Mouse (Mus musculus) heart, embryonic 15.5 days (tissue): ENCODE measurements at regions not wholly inside any gene's neighbourhood (a gene's known extent, or its start where the extent isn't known, plus 50 kb on each side); places are given as distances from the start of the nearest gene placed in this dataset.

ENCODE experiments used
- ATAC-seq: fragments of 200-750 bp; cut with Nextera tagmentation; replicated peaks from 2 replicates; pipeline ENCODE4 v1.8.0; 2017; ENCODE audit warnings: low read depth, moderate TSS enrichment; ENCODE audit not compliant: insufficient number of reproducible peaks, insufficient read depth, low FRiP score
- H3K27ac ChIP-seq: fragments of 300-500 bp; sonication (generic); 2 replicates; pipeline ENCODE4 v1.5.1; 2015; ENCODE audit warnings: mild to moderate bottlenecking, inconsistent platforms
- H3K27me3 ChIP-seq: fragments of 300-500 bp; sonication (generic); 2 replicates; pipeline ENCODE4 v1.6.1; 2015; ENCODE audit warnings: inconsistent platforms
- H3K36me3 ChIP-seq: fragments of 300-500 bp; sonication (generic); 2 replicates; pipeline ENCODE4 v1.6.1; 2015; ENCODE audit warnings: mild to moderate bottlenecking, inconsistent platforms
- H3K4me1 ChIP-seq: fragments of 300-500 bp; sonication (generic); replicated peaks from 2 replicates; pipeline ENCODE4 v1.6.1; 2015; ENCODE audit warnings: inconsistent platforms
- H3K4me2 ChIP-seq: fragments of 300-500 bp; sonication (generic); 2 replicates; pipeline ENCODE4 v1.6.1; 2015; ENCODE audit warnings: inconsistent platforms, mild to moderate bottlenecking, moderate library complexity
- H3K4me3 ChIP-seq: fragments of 300-500 bp; sonication (generic); 2 replicates; pipeline ENCODE4 v1.5.1; 2015; ENCODE audit warnings: mild to moderate bottlenecking, inconsistent platforms
- H3K9ac ChIP-seq: fragments of 300-500 bp; sonication (generic); 2 replicates; pipeline ENCODE4 v1.6.1; 2015; ENCODE audit warnings: mild to moderate bottlenecking, inconsistent platforms
- H3K9me3 ChIP-seq: fragments of 300-500 bp; sonication (generic); replicated peaks from 2 replicates; pipeline ENCODE4 v1.6.1; 2016; ENCODE audit warnings: inconsistent platforms
- WGBS: fragments of 180-500 bp; shearing (Covaris S2); methylation state at CpG from one replicate; pipeline ENCODE4 v1.1.7; 2015; ENCODE audit warnings: mixed read lengths; 5-methylcytosine and 5-hydroxymethylcytosine counted together

- no peak for ATAC-seq
Observed at GRCm38 (mm10) chr14:25017860-25018259, 441.1 kb upstream of the Zmiz1 start.

GRCm38 (mm10) chr14:25019306-25019905 is 439.6 kb upstream of the Zmiz1 start:
- Histone ChIP-seq H3K27ac (no peak overlapping the region), H3K4me2 (no peak overlapping the region), H3K4me3 (no peak overlapping the region), H3K27me3 (no peaks in the 10 kb centered on the region), H3K4me1 (peaks cover 12% of the 10 kb centered on the region), H3K9ac (no peak overlapping the region), H3K9me3 (no peaks in the 10 kb centered on the region), H3K36me3 (no peaks in the 10 kb centered on the region)
- 71% methylated on average over 4 of the region's 4 CpGs for WGBS
- no peak for ATAC-seq

More at GRCm38 (mm10) chr14:25017860-25018259, 441.1 kb upstream of the Zmiz1 start:
- Histone ChIP-seq H3K4me2 (no peak overlapping the region), H3K9ac (no peak overlapping the region), H3K9me3 (no peaks in the 10 kb centered on the region), H3K4me1 (peaks cover 12% of the 10 kb centered on the region), H3K4me3 (no peak overlapping the region), H3K36me3 (no peaks in the 10 kb centered on the region), H3K27me3 (no peaks in the 10 kb centered on the region), H3K27ac (no peak overlapping the region)
- 72% methylated on average over 5 of the region's 5 CpGs for WGBS

DNA sequence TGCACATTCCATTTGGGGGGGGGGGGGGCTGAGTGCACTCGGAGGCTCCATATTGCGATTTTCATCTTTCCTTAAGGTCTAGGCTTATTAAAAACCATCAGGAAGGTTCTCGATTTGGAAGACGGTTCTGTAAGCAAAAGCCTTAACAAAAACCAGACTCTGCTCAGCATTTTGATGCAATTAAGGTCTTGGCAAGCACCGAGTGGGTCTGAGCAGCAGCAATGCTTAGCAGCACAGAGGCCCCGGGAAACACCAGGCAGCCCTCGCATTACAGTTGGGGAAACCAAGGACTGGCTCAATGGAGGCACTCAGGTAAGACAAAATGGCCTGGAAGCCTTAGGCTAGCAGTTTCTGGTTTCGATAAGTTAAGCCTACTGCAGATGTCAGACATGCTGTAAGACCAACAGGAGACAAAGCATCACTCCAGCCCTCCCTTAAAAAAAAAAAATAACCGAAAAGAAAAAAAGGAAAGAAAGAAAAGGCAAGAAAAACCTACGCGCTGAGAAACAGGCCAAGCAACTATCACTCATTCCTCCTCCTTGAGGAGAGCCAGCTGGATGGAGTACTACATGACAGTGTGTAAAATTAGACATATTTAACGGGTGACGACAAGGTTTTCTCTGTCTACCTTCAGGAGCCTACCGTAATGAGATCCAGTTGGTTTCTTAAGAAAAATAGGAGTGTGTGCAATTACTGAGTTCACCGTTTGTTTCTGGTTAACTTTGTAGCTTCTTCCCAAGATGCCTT is 436.3 kb upstream of the Zmiz1 start:
- no peak overlapping the region for H3K4me2 ChIP-seq
- H3K9me3 ChIP-seq = no peaks in the 10 kb centered on the region
- 0 out of 2 replicates have a peak, but pooled peaks cover 2% of the 10 kb centered on the region for H3K4me1 ChIP-seq
- H3K36me3 ChIP-seq = no peaks in the 10 kb centered on the region
- 64% methylated on average over 15 of the region's 15 CpGs for WGBS
- H3K4me3 ChIP-seq = no peak overlapping the region
- no peak for ATAC-seq
- no peaks in the 10 kb centered on the region for H3K27me3 ChIP-seq
- H3K27ac ChIP-seq = 0 out of 2 replicates have a peak overlapping the region, but pooled peaks have one; percentile 13
- no peak overlapping the region for H3K9ac ChIP-seq

DNA sequence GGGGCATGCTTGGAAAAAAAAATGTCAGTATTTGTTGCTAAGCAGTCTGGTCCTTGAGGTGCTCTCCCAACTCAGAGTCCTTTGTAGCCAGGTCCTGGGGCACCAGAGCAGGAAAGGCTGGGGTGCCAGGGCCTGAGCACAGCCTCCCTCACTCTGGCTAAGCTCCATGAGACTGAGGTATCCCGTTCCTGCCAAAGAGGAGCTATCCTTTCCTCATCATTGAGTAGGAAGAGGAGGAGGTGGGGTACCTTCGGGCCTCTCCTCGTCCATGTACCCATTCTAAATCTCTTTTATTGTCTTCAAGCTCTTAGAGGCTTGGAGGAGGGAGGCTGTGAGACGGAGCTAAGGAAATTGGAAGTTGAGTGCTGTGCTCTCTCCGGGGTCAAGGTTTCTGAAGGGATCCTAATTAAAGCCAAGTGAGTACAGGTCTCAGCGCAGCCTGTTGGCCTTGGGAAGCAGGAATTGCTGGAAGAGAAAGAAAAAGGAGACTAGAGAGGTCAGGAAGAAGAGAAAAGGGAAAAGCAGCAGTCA is 435.6 kb upstream of the Zmiz1 start:
- Histone ChIP-seq H3K4me2 (no peak overlapping the region), H3K9ac (no peak overlapping the region), H3K27me3 (0 out of 2 replicates have a peak, but pooled peaks cover 2% of the 10 kb centered on the region), H3K4me3 (no peak overlapping the region), H3K4me1 (0 out of 2 replicates have a peak, but pooled peaks cover 2% of the 10 kb centered on the region), H3K36me3 (no peaks in the 10 kb centered on the region), H3K27ac (no peak overlapping the region), H3K9me3 (no peaks in the 10 kb centered on the region)
- no peak for ATAC-seq
- WGBS = 75% methylated on average over 6 of the region's 6 CpGs

DNA sequence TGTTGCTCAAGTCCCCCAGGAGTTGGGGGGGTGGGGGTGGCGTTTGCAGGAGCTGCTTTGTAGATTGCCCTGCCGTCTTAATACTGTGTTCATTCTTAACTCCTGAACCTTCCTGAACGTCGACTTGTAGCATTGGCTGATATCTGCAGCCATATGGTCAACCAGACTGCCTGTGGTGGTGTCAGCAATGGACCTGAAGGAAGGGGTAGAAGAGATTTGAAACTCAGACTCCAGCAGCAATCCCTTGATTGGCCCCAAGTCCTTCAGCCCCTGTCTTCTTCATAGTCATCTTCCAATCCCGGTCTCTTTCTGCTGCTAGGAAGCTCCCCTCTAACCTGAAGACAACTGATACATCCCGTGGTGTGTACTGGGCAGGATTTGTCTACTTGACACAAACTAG is 433.9 kb upstream of the Zmiz1 start:
- no peak overlapping the region for H3K27ac ChIP-seq
- no peak overlapping the region for H3K4me2 ChIP-seq
- no peak for ATAC-seq
- 0 out of 2 replicates have a peak, but pooled peaks cover 3% of the 10 kb centered on the region for H3K27me3 ChIP-seq
- H3K4me1 ChIP-seq = 0 out of 2 replicates have a peak, but pooled peaks cover 2% of the 10 kb centered on the region
- no peak overlapping the region for H3K9ac ChIP-seq
- no peak overlapping the region for H3K4me3 ChIP-seq
- H3K9me3 ChIP-seq = no peaks in the 10 kb centered on the region
- 76% methylated on average over 6 of the region's 6 CpGs for WGBS
- no peaks in the 10 kb centered on the region for H3K36me3 ChIP-seq

DNA sequence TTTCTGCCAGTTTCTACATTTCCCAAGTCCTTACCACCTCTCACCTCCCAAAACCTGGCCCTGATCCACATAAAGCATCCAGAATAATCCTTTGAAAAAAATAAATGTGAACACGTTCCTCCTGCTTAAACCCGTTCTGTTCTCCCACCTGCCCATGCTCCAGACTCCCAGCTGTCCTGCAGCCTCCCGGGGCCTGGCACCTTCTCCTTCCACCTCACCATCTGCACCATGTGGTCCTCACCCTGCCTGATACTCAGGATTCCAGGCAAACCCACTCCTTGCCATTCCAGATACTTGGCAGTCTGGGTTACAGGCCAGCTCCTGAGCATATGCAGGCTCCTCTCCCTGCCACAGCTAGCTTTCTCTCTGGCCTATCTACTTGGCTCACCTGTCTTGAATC is 431.9 kb upstream of the Zmiz1 start:
- no peak for ATAC-seq
- Histone ChIP-seq H3K4me1 (0 out of 2 replicates have a peak, but pooled peaks cover 2% of the 10 kb centered on the region), H3K27ac (no peak overlapping the region), H3K9ac (no peak overlapping the region), H3K4me3 (no peak overlapping the region), H3K27me3 (0 out of 2 replicates have a peak, but pooled peaks cover 3% of the 10 kb centered on the region), H3K4me2 (no peak overlapping the region), H3K9me3 (no peaks in the 10 kb centered on the region), H3K36me3 (no peaks in the 10 kb centered on the region)
- WGBS = 79% methylated on average over 3 of the region's 3 CpGs

DNA sequence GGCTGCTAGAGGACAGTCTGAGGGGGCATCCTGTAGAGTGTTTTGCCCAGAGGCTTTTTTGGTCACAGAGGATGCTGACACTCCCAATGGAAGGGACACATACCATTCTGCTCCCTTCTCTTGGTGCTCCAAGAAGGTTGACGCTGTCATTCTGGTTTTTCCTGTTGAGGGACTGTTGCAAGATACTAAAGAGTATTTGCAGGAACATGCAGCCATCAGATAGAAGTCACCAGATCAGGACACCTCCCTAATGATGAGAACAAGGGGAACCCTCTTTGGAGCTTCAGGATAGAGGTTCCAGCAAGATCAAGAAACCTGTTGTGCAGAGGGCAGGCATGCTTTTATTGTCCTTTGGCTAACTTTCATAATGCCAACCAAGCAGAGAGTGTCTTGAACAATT is 431.1 kb upstream of the Zmiz1 start:
- 0 out of 2 replicates have a peak, but pooled peaks cover 3% of the 10 kb centered on the region for H3K27me3 ChIP-seq
- H3K27ac ChIP-seq = no peak overlapping the region
- no peaks in the 10 kb centered on the region for H3K4me1 ChIP-seq
- no peak for ATAC-seq
- H3K9me3 ChIP-seq = no peaks in the 10 kb centered on the region
- no peak overlapping the region for H3K9ac ChIP-seq
- 71% methylated on average over 1 of the region's 1 CpGs for WGBS
- no peak overlapping the region for H3K4me2 ChIP-seq
- H3K4me3 ChIP-seq = no peak overlapping the region
- no peaks in the 10 kb centered on the region for H3K36me3 ChIP-seq

GRCm38 (mm10) chr14:25030881-25031280 is 428.1 kb upstream of the Zmiz1 start:
- no peak overlapping the region for H3K27ac ChIP-seq
- WGBS = 78% methylated on average over 6 of the region's 6 CpGs
- ATAC-seq = no peak
- no peak overlapping the region for H3K9ac ChIP-seq
- no peaks in the 10 kb centered on the region for H3K9me3 ChIP-seq
- no peaks in the 10 kb centered on the region for H3K36me3 ChIP-seq
- H3K27me3 ChIP-seq = 0 out of 2 replicates have a peak, but pooled peaks cover 3% of the 10 kb centered on the region
- H3K4me2 ChIP-seq = no peak overlapping the region
- H3K4me1 ChIP-seq = no peaks in the 10 kb centered on the region
- no peak overlapping the region for H3K4me3 ChIP-seq

DNA sequence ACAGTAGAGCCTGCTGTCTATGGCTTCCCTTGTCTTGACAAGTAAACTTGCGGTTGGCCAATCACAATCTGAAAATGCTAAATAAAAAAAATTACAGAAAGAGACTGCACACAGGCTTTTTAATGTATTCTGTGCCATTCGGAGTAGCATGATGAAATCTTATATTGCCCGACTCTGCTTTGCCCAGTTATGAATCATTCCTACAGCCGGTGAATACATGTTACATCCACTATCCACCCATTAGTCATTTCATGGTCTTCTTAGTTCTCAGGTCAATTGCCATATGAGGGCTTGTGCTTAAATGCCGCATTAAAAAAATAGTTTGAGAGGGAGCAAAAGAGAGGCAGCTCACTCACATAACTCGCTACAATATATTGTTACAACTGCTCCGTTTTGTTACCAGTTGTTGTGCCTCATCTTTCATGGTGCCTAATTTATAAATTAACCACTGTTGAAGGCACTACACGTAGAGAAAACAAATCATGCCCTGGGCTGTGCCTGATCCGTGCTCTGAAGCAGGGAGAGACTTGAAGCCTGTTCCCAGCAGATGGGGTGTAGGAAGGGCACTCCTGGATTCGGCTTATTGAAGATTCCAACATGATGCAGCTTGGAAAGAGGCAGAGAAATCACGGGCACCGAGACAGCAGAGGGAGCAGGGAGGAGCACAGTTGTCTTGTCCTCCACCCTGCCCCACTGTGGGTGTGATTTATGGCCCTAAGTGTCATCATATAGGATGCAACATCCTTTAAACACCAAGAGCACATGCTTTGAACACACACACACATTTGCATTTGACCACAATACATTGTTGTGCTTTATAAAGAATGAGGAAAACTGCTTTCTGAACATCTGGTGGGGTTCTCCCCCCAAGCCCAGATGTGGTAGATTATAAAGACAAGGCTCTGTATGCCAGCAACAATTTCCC is 427.0 kb upstream of the Zmiz1 start:
- 74% methylated on average over 12 of the region's 12 CpGs for WGBS
- Histone ChIP-seq H3K9me3 (no peaks in the 10 kb centered on the region), H3K4me1 (no peaks in the 10 kb centered on the region), H3K4me2 (no peak overlapping the region), H3K27ac (no peak overlapping the region), H3K4me3 (no peak overlapping the region), H3K9ac (no peak overlapping the region), H3K27me3 (0 out of 2 replicates have a peak, but pooled peaks cover 3% of the 10 kb centered on the region), H3K36me3 (no peaks in the 10 kb centered on the region)
- ATAC-seq = no peak

GRCm38 (mm10) chr14:25032899-25033298 is 426.1 kb upstream of the Zmiz1 start:
- H3K4me2 ChIP-seq = no peak overlapping the region
- H3K9ac ChIP-seq = no peak overlapping the region
- H3K27ac ChIP-seq = no peak overlapping the region
- 0 out of 2 replicates have a peak, but pooled peaks cover 3% of the 10 kb centered on the region for H3K27me3 ChIP-seq
- ATAC-seq = no peak
- WGBS = 77% methylated on average over 2 of the region's 2 CpGs
- no peak overlapping the region for H3K4me3 ChIP-seq
- H3K36me3 ChIP-seq = no peaks in the 10 kb centered on the region
- no peaks in the 10 kb centered on the region for H3K9me3 ChIP-seq
- no peaks in the 10 kb centered on the region for H3K4me1 ChIP-seq

- H3K4me2 ChIP-seq = no peak overlapping the region
- no peak overlapping the region for H3K27ac ChIP-seq
- H3K4me3 ChIP-seq = no peak overlapping the region
- 38% methylated on average over 5 of the region's 5 CpGs for WGBS
- H3K27me3 ChIP-seq = no peaks in the 10 kb centered on the region
- ATAC-seq = no peak
- no peaks in the 10 kb centered on the region for H3K36me3 ChIP-seq
- no peaks in the 10 kb centered on the region for H3K9me3 ChIP-seq
- peaks cover 10% of the 10 kb centered on the region for H3K4me1 ChIP-seq
- no peak overlapping the region for H3K9ac ChIP-seq
Observed at GRCm38 (mm10) chr14:25042265-25042664, 416.7 kb upstream of the Zmiz1 start.
